Mouse (Mus musculus) lung, postnatal 0 days (tissue): ENCODE measurements around the gene Chd9.

Experiments
- CTCF ChIP-seq: IDR thresholded peaks from 2 replicates; pipeline ENCODE4 v1.5.1; 2016; ENCODE audit warnings: antibody characterized with exemption, mild to moderate bottlenecking
- EP300 ChIP-seq: IDR thresholded peaks from 2 replicates; pipeline ENCODE4 v1.6.1; 2016; ENCODE audit warnings: antibody characterized with exemption, mild to moderate bottlenecking, control low read depth

DNA sequence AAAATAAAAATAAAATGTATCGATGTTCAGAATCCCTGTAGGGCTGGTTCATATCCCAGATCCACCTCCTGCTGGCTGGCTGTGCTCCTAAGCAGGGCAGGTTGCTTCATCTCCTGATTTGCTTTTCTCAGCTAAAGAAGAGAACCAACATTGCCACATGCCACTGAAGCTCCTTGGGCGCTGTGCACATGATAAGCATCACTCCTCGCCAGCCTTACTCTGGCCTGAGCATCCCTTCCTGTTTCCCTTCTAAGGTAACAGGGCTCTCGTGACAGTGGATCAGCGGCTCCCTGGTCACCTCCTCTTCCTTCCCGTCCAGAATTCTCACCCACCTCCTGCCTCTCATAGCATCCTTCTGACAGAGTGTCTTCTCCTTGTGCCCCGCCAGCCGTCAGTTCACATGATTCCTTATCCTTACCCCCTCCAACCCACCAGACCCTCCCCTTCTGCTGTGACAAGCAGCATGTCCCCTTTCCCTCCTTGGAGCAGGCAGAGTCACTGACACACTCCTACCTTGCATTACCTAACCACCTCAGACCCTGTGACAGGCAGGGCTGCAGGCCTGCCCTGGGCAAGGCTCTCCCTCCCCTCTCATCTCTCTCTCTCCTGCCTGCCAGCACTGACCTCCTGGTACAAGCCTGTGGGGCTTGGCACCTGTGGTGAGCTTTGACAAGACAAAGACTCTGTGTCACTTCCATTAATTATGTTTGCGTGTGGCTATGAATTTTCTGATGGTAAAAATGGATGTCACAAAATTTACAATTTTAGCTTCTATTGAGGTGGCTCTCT lies 16.2 kb downstream of the Chd9 start:
- TF ChIP-seq CTCF (no peak), EP300 (no peak)
